Mouse (Mus musculus) lung, adult 2 months (tissue): ENCODE results near the gene Alg10b. TPM values are rescaled to one million over a fixed set of nuclear protein-coding genes. Genes with fewer than 3 reads are reported as not detected.
A peak's percentile ranks its signal among the peaks of the same experiment; 100 is the strongest.
"Not testable (repeated sequence)": the region's sequence is repeated elsewhere in the genome, so short reads cannot be mapped to it uniquely, and the experiment has no call there.

Experiments
- DNase-seq: peaks from one replicate; pipeline ENCODE4 v3.0.0; 2022
- H3K4me1 ChIP-seq: fragments of 200-500 bp; 2 replicates; pipeline ENCODE4 v1.6.1; 2011; ENCODE audit warnings: low read length; ENCODE audit not compliant: control insufficient read depth, insufficient read depth
- H3K4me3 ChIP-seq: fragments of 200-500 bp; replicated peaks from 2 replicates; pipeline ENCODE3; 2011; ENCODE audit warnings: low read depth, mild to moderate bottlenecking, control low read depth, low read length; ENCODE audit errors: extremely low read depth
- CTCF ChIP-seq: fragments of 200-500 bp; IDR thresholded peaks from 2 replicates; pipeline ENCODE4 v1.5.1; 2011; ENCODE audit warnings: mild to moderate bottlenecking, low read length, control low read depth; ENCODE audit not compliant: insufficient read depth
- POLR2A ChIP-seq: fragments of 200-500 bp; IDR thresholded peaks from 2 replicates; pipeline ENCODE4 v1.6.1; 2011; ENCODE audit warnings: low read depth, mild to moderate bottlenecking, control low read depth, low read length, borderline replicate concordance; ENCODE audit errors: extremely low read depth
- WGBS: fragments of 180-500 bp; shearing (Covaris S2); methylation state at CpG from one replicate; pipeline ENCODE4 v1.1.7; 2018; 5-methylcytosine and 5-hydroxymethylcytosine counted together
- polyA plus RNA-seq: library from polyadenylated mRNA; depleted of rRNA; stranded (reverse); fragments of >200 nt; gene quantifications from 2 replicates; pipeline ENCODE4 v1.2.3, GENCODE M21; 2012; rRNA removed

Alg10b gene
- 7.4 and 11.5 TPM in 2 replicates for polyA plus RNA-seq

GRCm38 (mm10) chr15:90223969-90224750, at the start of gene Alg10b:
Alg10b (plus strand) TSS chr15:90224311.
- Histone ChIP-seq H3K4me3 (peak within 1 kb of the TSS; percentile 96), H3K4me1 (no peaks in the 10 kb centered on the region)
- under 1% methylated on average over 59 of the region's 59 CpGs for WGBS
- DNase-seq: peak; percentile 71
- no peak for TF ChIP-seq CTCF
- peak; percentile 66; the same call in 1 of the 2 replicates for TF ChIP-seq POLR2A

- not testable (repeated sequence) for H3K4me1 ChIP-seq, DNase-seq, H3K4me3 ChIP-seq
- WGBS: 69% methylated on average over 8 of the region's 8 CpGs
Measured at GRCm38 (mm10) chr15:90183108-90183507, 41.0 kb upstream of the Alg10b start.

- no peaks in the 10 kb centered on the region for H3K4me1 ChIP-seq
- no peak for DNase-seq
- no peak overlapping the region for H3K4me3 ChIP-seq
- TF ChIP-seq POLR2A (no peak), CTCF (no peak)
- 87% methylated on average over 6 of the region's 6 CpGs for WGBS
Measured at GRCm38 (mm10) chr15:90183511-90183910, 40.6 kb upstream of the Alg10b start.

- TF ChIP-seq CTCF (no peak), POLR2A (no peak)
- Histone ChIP-seq H3K4me3 (no peak overlapping the region), H3K4me1 (no peaks in the 10 kb centered on the region)
- no peak for DNase-seq
- 94% methylated on average over 3 of the region's 3 CpGs for WGBS
Measured at GRCm38 (mm10) chr15:90184743-90185142, 39.4 kb upstream of the Alg10b start.

GRCm38 (mm10) chr15:90189477-90189876, 34.6 kb upstream of the Alg10b start:
- no peak for TF ChIP-seq POLR2A
- TF ChIP-seq CTCF: no peak
- no peak for DNase-seq
- Histone ChIP-seq H3K4me3 (no peak overlapping the region), H3K4me1 (no peaks in the 10 kb centered on the region)
- WGBS: 40% methylated on average over 9 of the region's 9 CpGs

- Histone ChIP-seq H3K4me1 (no peaks in the 10 kb centered on the region), H3K4me3 (no peak overlapping the region)
- WGBS: 82% methylated on average over 8 of the region's 8 CpGs
- no peak for DNase-seq
- TF ChIP-seq POLR2A: no peak
- TF ChIP-seq CTCF: no peak
Measured at GRCm38 (mm10) chr15:90213946-90214345, 10.2 kb upstream of the Alg10b start.

GRCm38 (mm10) chr15:90214913-90215312, 9.2 kb upstream of the Alg10b start:
- WGBS: 12% methylated on average over 6 of the region's 6 CpGs
- Histone ChIP-seq H3K4me3 (no peak overlapping the region), H3K4me1 (no peaks in the 10 kb centered on the region)
- TF ChIP-seq POLR2A (no peak), CTCF (0 out of 2 replicates have a peak, but pooled peaks have one; percentile 34)
- peak; percentile 16 for DNase-seq

GRCm38 (mm10) chr15:90225058-90225575, 1.0 kb downstream of the Alg10b start:
- no peak for TF ChIP-seq POLR2A
- TF ChIP-seq CTCF: peak; percentile 44; the same call in 1 of the 2 replicates
- 61% methylated on average over 4 of the region's 4 CpGs for whole genome bisulfite sequencing
- no peak for DNase-seq

GRCm38 (mm10) chr15:90237657-90238056, 13.5 kb downstream of the Alg10b start:
- Histone ChIP-seq H3K4me3 (no peak overlapping the region), H3K4me1 (no peaks in the 10 kb centered on the region)
- 43% methylated on average over 2 of the region's 2 CpGs for WGBS
- TF ChIP-seq CTCF: peak; percentile 20; the same call in 1 of the 2 replicates
- TF ChIP-seq POLR2A: no peak
- DNase-seq: no peak

More at GRCm38 (mm10) chr15:90225058-90225575, 1.0 kb downstream of the Alg10b start:
- no peak overlapping the region for H3K4me3 ChIP-seq
- H3K4me1 ChIP-seq: no peaks in the 10 kb centered on the region

- 90% methylated on average over 5 of the region's 5 CpGs for whole genome bisulfite sequencing
- H3K4me1 ChIP-seq: no peaks in the 10 kb centered on the region
- TF ChIP-seq POLR2A (no peak), CTCF (no peak)
- no peak overlapping the region for H3K4me3 ChIP-seq
- no peak for DNase-seq
Measured at GRCm38 (mm10) chr15:90244081-90244480, 20.0 kb downstream of the Alg10b start.
